Mouse (Mus musculus): Measurements from ENCODE around the gene Mnd1.

The Mnd1 gene

GRCm38 (mm10) chr3:84086921-84087320, 68.7 kb downstream of the Mnd1 start:
- no peak for DNase-seq

DNA sequence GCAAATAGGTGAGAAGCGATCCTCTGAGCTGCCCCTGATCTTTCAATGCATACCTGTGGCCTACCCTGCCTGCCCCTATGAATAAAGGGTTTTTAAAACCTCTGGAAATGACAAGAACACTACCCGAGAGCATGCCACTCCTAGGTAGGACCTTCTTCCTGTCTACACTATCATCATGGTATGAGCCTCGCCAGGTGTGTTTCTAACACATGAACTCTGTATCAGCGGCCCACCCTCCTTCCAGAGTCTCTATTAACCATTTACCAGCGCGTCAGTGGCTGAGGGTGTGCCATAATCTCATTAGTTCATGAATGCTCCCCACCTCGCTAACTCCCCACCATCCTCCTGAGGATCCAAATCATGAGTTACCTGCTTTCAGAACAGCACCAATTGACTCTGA, 69.2 kb downstream of the Mnd1 start:
- no peak for DNase-seq

GRCm38 (mm10) chr3:84085429-84085828, 70.2 kb downstream of the Mnd1 start:
- no peak for DNase-seq

DNA sequence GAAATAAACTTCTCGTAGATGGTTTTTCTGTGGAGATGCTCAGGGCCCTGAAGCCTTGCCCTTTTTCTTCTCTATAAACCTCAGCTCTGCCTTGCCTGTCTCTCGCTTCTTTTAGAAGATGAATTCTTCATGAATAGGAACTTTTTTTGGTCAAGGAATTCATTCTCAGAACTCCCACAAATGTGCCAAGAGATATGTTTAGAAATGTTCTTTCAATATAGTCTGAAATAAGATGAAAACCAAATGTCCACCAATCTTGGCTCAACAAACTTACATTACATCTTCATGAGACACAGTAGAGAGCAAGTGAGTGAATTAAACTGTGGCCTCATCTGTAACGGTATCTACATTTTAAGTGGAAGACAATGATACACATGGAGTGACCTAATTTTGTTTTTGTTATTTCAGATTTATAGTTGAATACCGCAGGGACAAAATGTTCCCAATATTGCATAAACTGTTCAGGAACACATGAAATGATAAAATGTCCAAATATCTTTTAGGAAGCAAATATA, 74.3 kb downstream of the Mnd1 start:
- DNase-seq, result no peak

- DNase-seq, result no peak
Measured at GRCm38 (mm10) chr3:84080074-84080473, 75.5 kb downstream of the Mnd1 start.

GRCm38 (mm10) chr3:84077505-84077904, 78.1 kb downstream of the Mnd1 start:
- DNase-seq, result no peak

DNA sequence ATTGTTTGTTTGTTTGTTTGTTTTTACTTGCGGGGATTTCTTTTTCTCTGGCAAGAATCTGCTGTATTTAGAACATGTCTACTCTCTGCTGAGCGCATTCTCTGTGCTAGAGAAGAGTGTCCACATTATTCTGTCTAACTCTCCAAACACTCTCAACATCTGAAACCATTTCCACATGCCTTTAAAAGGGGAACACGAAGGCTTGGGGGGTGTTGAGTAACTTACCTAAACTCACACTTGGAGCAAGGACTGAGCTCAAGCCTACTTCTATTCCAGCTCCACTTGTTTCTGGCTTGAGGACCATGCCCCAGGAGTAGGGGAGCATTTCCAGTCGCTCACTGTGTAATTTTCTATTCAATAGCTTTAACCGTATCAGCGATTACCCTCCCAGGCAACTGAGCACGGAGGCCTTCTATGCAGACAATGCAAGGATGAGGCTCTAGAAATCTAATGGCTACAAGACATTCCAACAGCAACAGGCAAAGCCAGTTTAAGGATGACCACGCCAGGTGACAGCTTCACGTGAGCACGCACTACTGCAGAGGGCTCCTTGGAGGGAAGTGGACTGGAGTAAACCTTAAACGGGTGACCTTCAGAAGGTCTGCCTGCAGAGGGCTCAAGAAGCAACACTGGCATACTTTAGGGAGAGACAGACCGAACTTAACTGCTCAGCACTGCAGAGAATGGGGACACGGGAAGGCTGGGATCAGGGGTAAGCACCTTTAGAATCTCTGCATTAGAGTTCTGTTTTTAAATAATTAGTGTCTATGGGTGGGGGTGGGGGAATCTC, 78.8 kb downstream of the Mnd1 start:
- no peak for DNase-seq

- DNase-seq, result no peak
Measured at GRCm38 (mm10) chr3:84075516-84075915, 80.1 kb downstream of the Mnd1 start.

GRCm38 (mm10) chr3:84074777-84075176, 80.8 kb downstream of the Mnd1 start:
- DNase-seq, result no peak

DNA sequence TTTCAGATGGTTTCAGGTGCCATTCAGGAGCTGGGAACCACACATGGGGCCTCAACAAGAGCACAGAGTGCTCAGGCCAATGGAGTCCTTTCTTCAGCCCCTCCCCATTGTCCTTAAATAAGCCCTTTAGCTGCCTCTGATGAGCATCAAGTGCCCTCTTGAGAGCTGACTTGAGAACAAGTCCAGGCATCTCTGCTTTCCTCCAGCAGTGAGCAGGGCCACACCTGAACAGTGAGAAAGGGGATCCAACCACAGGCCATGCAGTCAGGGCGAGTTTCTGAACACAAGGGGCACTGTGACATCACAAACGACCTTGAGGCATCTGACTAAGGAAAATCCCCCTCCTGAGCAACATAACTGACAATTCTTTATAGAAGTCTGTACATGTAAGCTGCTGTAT, 83.9 kb downstream of the Mnd1 start:
- no peak for DNase-seq

GRCm38 (mm10) chr3:84070811-84071210, 84.8 kb downstream of the Mnd1 start:
- no peak for DNase-seq

DNA sequence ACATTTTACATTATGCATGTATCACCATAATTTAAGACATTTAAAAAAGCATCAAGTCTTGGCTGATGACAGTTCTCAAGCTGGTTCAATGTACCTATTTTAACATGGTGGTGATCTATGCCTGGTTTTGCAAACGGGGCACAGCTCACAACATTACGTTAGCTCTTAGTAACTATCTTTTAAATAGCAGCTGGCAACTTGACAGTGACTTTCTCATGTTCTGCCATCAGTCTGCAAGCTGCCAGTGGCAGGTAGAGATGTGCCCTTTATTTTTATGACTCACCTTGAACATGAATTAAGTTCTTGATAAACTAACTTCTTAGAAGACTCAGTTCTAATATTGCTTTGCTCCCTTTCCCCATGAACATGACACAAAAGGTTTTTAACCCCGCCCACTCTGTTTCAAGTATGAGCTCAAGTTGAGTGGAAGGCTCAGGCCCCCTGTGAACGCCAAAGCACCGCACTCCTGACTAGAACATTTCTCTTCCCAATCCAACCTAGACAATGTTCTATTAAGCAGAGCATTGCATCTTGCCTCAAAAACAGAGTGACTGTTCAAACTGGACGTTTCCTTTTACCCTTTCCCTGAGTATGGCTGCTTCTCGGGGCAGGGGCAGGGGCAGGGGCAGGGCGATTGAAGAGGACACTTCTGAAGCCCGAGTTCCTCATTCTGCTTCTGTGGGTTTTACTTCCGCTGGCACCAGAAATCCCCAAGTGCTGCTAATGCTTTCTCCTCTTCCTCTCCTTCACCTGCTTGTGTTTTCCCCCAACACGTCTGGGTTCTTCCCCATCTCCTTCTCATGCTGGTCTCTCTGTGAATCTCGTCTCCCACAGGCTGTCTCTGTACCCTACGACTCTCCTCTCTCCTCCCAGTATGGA, 86.5 kb downstream of the Mnd1 start:
- no peak for DNase-seq

DNA sequence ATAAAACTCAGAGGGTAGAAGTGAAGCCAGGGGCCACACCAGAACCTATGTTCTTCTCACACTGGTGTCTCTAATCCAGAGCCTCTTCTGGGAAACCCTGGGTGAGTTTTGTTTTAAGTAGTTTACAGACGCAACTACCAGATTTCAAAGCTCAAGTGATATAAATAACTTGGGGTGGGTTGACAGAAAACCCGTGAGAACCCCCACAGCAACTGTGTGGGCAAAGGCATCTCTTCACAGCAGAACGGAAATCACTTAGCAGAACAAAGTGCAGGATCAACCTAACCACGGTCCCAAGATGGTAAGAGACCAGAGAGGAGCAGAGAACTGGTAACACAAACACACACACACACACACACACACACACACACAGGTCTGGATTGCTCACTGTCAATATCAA, 89.8 kb downstream of the Mnd1 start:
- no peak for DNase-seq

DNA sequence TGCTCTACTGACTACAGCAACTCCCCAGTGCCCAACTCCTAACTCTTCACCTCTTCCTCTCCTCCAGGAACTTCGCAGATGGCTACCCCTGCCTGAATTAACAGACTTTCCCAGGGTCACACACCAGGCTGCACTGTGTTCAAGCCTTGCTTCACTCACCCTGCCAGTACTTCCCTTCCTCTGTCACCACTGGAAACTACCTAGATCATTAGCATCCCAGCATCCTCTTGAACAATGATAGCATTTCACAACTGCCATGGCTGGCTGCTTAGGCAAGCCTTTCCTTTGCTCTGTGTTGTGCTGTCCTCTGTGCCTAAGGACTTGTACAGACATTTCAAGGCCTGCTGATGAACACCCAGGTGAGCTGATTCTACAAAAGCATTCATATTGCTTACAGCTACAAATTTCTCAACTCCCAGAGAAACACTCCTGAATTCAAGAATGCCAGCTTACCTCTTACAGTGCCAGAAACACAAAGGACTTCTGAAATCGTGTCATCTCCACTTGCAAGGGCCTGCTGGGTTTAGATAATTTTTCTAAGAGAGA, 92.1 kb downstream of the Mnd1 start:
- no peak for DNase-seq

GRCm38 (mm10) chr3:84061523-84062453, 93.8 kb downstream of the Mnd1 start:
- no peak for DNase-seq

- DNase-seq, result no peak
Measured at GRCm38 (mm10) chr3:84060946-84061345, 94.6 kb downstream of the Mnd1 start.

GRCm38 (mm10) chr3:84060128-84060527, 95.5 kb downstream of the Mnd1 start:
- no peak for DNase-seq

DNA sequence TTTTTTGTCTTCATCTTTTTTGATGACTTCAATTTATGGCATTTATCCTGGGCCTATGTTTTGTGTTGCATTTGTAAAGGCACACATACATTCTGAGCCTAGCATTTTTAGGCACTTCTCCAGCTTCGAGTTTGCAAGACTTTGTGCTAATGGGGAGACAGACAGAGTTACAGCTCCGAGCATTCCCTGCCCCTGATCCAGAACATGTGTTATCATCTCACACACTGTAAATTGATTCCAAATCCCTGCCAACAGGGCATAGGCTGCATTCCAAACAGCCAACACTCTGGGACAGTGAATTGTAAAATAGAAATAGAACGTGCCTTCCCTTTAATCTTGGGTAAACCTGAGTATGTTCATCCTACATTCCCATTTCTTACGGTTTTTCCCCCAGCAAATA, 95.9 kb downstream of the Mnd1 start:
- DNase-seq, result no peak

DNA sequence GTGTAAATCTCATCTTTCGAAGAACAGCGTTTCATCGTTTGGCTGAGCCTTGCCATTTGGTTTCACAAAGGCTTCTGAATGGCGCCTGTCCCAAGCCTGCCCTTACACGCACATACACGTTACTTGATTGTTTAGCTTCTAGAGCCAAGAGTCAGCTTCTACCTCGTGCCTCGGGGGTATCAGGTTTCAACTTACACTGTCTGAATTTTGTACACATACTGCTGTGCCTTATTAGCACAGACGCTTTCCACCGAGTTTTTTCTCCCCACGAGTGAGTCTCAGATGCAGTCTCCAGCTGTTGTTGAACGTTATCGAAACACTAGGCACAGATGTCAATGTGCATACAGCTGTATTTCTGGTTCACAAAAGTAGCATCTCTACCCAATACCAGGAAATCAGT, 96.3 kb downstream of the Mnd1 start:
- no peak for DNase-seq

DNA sequence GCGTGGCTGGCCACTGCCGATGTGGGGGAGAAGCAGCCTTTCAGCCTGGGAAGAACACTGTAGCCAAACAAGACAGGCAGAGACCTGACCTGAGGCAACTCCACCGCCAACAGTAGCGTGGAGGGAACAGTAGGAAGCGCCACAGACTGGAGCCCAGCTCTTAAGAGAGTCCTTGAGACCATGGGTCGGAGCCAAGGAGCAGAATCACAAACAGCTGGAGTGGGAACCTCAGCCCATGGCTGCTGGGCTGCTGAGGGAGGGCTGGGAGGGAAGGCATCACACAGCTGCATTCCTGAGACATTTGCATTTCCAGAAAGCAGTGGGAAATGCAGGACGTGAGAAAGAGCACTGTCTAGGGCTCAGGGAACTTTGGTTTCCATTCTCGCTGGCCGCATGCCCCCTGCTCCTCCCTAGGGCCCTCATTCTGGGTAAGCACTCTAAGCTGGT, 106.8 kb downstream of the Mnd1 start:
- no peak for DNase-seq

DNA sequence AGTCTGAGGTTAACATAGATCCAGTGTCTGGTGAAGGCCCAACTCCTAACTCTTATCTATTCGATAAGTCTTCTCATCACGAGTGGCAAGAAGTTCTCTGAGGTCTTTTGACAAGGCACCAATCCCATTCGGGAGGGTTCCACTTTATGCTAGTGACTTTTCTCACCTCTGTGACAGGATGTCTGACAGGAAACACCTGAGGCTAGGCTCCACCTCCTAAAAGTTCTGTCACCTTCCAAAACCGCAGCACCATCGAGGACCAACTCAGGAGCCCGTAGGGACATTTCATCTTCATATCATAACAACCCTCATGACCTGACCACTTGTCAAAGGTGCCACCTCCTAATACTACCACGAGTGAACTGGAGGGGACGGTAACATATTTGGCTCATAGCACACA, 109.4 kb downstream of the Mnd1 start:
- DNase-seq, result no peak

DNA sequence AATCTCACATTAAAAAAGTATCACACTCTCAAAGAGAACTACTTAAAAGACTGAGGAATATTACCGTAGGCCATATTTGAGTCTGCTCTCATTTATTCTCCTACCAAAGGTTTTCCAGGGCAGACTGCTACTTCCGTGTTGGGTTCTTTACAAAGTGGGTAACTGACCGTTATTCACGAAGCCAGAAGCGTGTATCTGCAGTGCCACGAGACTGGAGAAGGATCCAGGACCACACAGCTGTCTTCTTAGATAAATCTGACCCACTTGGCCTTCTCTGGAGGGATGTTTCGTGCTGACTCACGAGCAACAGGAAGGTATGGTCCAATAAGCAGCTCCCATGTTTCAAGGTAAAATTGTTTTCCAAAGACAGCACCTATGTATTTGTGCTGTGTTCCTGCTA, 113.8 kb downstream of the Mnd1 start:
- no peak for DNase-seq

All from cerebellum, adult 18-20 months (tissue).